Mouse (Mus musculus) kidney, adult 2 months (tissue): ENCODE measurements around the gene Gm17662.

ENCODE experiments used
- CTCF ChIP-seq: fragments of 200-500 bp; conservative IDR thresholded peaks from 2 replicates; pipeline ENCODE4 v1.5.1; 2011; ENCODE audit warnings: low read depth, mild to moderate bottlenecking, control low read depth, low read length, moderate library complexity, mixed read lengths; ENCODE audit not compliant: insufficient read depth, insufficient read length
- POLR2A ChIP-seq: fragments of 200-500 bp; IDR thresholded peaks from one replicate; pipeline ENCODE4 v1.6.1; 2011; ENCODE audit warnings: low read depth, low read length, control low read depth

- no peak for TF ChIP-seq POLR2A
- 0 out of 2 replicates have a peak, but pooled peaks have one; percentile 20 for TF ChIP-seq CTCF
Observed at GRCm38 (mm10) chr4:104817509-104817908, 39.6 kb upstream of the Gm17662 start.
